Mouse (Mus musculus) kidney, postnatal 4 days (tissue): Measurements from ENCODE around the gene Siva1.

ENCODE experiments used
- DNase-seq, 2 experiments: peaks; one replicate each; pipeline ENCODE4 v3.0.0; 2021; ENCODE audit warnings: mixed read lengths in 2 of 2

Gene Siva1

DNA sequence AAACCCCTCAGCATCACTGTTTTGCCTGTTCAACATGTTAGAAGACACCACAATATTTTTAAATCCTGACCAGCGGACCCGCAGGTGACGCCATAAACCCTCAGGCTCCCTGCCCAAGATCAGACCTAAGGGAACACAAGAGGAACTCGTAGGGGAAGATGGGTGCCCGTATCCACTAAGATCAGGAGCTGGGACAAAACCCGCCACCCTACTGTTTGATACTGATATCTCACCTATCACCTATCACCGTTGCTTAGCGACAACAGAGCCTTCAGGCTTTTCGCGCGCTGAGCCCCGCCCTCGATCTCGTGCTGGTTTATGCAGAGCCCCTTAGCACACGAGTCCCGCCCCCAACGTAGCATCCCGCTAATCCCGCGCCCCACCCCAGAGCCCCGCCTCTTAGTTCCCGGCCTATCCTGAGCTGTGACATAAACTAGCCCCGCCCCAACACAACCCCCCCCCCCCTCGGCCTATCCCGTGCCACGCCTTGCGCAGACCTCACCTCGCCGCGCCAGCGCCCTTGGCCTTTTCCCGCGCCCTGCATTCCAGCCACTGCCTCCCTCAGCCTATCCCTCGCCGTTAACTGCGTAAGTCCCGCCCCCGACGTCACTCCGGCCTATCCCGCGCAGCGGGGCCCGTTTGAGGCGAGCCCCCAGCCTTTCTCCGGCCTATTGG lies at the start of gene Siva1:
Gene Siva1 (plus strand): TSS at position 500 of the 675 bp plus-strand sequence.
- DNase-seq = peak; percentile 99 to 100

DNA sequence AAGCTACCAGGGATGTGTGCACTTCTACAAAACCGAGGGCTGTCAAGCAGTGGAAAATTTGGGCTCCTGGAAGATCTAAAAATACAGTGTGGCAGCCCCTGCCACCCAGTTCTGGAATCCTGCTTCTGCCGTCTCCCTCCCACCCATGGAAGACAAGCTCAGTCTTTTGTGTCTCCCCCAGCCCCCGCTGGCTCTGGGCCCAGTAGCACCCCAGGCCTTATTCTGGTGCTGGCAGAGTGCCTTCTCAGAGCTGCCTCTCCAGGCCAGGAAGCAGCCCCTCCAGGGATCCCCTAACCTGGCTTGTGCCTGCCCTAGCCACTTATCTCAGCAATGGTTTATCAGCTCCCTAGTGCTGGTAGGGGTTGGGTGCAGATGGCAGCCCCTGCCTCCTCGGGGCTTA lies 49.5 kb upstream of the Siva1 start:
- peak in 1 of 2 experiments; percentile 43 for DNase-seq

DNA sequence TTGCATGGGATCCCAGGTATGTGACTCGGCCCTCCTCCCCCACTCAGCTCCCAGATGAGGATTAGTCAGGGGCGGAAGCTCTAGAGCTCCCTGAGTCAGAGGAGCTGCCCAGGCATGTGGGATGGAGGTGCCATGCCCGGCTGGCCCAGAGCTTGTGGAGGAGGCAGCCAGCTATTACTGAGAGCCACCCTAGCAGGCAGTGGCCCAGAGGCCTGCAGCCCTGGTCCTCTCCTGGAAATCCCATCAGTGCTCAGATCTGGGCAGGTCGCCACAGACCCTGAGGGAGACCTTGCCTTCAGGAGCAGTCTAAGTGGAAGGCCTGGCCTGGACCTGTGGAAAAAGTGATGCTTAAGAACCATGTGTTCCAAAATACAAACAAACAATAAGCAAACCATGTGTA lies 48.9 kb upstream of the Siva1 start:
- DNase-seq = peak in 1 of 2 experiments; percentile 63

DNA sequence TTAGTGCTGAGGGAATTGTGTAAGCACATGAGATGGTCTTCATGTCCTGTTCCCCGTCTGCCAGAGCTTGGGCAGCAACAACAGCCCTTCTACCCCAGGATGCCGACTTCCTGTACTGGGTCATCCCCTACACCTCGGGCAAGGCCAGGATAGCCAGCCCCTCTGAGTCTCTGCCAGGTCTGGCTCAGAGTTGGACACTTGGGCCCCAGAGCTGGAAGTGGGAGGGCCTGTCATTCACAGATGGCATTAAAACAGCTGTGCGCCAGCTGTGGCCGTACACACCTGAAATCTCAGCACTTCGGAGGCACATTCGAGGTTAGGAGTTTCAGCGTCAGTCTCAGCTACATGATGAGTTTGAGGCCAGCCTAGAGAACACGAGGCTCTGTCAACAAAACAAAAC lies 48.0 kb upstream of the Siva1 start:
- no peak for DNase-seq

DNA sequence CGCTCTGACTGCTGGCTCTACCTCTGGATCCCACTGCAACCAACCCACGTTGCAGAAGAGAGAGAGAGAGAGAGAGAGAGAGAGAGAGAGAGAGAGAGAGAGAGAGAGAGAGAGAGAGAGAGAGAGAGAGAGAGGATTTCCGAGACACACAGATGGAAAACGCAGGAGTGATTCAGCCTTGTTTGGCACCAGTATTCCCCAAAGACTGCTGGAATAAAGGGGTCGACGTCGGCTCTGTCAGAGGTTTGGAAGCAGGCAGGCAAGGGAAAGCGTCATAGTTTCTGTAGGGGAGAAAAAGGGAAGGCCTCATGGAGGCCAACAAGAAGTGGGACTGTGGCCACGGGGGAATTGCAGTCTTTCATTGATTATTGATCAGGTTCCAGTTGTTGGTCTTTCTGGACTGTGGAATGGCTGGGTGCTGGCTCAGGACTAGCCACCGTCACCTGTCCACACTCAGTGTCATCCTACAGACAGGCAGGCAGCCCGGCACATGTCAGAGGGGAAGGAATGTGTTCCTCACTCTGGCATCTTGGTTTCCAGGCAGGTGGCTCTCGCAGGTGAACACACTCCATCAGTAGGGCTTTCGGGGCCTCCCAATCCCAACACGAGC lies 47.5 kb upstream of the Siva1 start:
- no peak for DNase-seq

DNA sequence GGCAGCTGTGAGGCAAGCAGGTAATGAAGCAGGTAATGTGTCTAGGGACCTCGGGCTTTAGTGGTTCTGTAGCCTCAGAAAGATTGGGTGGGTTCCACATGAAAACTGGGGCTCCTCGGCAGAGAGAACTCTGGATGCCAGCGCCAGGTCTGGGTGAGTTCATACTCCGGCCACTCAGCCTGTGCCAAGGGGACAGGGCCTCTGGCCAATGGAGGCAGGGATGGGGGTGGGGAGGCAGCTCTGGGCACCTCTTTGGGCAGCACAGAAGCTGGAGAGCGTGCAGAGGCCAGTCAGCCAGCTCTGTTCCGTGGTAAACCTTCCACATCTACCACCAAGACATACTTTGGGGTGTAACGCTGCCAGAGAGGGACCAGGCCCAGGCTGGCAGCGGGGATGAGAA lies 46.9 kb upstream of the Siva1 start:
- no peak for DNase-seq

DNA sequence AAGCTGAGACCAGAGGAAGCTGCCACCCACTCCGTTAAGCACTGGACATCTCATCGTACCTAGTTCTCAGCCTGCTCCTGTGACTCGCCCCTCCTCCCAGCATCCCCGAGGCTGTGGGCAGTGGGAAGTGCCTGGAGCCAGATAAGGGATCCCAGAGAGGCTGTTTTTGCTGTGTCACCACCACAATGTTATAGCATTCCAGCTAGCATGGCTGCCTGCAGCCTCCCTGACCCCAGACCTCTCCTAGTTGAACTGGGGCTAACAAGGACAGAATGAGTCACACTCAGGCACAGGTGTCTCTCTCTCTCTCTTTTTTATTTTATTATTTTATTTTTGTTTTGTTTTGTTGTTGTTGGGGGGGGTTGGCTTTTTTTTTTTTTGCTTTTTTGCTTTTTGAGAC lies 45.3 kb upstream of the Siva1 start:
- no peak for DNase-seq

DNA sequence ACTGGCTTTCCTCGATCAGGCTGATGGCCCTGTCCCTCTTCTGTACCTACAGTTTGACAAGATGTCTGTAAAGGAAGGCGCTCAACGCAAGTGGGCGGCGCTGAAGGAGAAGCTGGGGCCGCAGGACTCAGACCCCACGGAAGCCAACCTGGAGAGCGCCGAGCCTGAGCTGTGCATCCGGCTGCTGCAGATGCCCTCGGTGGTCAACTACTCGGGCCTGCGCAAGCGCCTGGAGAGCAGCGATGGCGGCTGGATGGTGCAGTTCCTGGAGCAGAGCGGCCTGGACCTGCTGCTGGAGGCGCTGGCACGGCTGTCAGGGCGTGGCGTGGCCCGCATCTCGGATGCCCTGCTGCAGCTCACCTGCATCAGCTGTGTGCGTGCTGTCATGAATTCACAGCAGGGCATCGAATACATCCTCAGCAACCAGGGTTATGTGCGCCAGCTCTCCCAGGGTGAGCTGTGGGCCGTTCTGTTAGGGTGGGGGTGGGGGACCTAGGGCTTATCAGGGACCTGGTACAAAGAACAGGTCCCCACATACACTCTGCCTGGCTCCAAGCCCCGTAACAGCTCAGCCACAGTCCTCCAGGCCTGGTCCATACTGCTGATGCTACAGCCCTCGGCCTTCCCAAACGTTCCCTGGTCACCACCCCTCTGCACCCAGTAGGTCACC lies 44.4 kb upstream of the Siva1 start:
- no peak for DNase-seq

DNA sequence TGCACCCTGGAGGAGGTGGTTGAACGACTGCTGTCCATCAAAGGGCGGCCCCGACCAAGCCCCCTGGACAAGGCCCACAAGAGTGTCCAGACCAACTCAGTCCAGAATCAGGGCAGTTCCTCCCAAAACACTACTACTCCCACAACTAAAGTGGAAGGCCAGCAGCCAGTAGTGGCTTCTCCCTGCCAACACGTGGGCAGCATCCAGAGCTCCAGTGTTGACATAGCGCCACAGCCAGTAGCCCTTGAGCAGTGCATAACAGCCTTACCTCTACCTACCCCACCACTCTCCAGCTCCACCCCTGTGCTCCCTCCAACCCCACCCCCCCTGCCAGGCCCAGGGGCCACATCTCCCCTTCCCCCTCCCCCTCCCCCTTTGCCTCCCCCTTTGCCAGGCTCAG lies 40.5 kb upstream of the Siva1 start:
- peak in 1 of 2 experiments; percentile 33 for DNase-seq

DNA sequence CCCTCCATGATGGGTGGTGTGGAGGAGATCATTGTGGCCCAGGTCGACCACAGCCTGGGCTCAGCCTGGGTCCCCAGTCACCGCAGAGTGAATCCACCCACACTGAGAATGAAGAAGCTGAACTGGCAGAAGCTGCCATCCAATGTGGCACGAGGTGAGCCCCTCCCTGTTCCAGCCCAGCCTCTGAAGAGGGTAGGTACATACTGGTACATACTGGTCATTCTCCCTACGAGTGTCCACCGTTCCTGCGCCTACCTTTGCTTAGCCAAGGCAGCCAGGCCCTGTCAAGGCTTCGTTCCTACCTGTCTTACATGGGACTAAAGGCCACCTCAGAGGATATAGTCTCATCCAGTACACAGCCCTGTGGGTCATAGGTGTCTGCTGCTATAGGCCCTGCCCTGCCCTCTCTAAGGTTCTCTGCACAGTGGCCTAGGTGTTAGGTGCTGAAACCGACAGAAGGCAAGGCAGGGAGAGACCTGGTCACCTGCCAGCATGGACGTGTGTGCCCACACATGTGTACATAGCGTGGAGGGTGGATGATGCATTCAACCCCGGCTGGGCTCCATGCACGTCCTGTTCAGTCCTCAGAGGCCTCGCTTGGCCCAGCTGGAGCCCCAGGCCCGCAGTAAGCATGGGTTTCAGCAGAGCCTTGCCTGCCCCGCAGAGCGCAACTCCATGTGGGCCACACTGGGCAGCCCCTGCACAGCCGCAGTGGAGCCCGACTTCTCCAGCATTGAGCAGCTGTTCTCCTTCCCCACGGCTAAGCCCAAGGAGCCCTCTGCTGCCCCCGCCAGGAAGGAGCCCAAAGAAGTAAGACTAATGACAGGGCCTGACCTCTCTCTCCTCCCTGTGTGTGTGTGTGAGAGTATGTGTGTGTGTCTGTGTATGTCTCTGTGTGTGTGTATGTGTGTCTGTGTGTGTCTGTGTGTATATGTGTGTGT lies 39.5 kb upstream of the Siva1 start:
- DNase-seq = peak; percentile 87 to 90

DNA sequence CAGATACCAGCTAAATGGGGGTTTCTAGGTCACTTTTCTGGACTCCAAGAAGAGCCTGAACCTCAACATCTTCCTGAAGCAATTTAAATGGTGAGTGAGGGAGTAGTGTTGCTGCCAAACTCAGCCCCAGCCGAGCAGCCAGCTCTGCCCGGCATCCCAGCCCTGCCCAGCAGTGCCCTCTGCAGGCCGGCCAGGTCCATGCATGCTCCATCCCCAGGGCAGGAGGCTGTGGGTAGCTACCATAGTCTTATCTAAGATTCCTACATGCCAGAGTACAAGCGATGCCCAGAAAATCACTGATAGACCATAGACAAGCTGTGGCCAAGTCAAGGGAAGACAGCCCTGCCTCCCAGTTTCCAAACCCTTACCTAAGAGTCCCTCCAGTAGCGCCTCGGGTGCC lies 38.7 kb upstream of the Siva1 start:
- DNase-seq = peak; percentile 87 to 90

DNA sequence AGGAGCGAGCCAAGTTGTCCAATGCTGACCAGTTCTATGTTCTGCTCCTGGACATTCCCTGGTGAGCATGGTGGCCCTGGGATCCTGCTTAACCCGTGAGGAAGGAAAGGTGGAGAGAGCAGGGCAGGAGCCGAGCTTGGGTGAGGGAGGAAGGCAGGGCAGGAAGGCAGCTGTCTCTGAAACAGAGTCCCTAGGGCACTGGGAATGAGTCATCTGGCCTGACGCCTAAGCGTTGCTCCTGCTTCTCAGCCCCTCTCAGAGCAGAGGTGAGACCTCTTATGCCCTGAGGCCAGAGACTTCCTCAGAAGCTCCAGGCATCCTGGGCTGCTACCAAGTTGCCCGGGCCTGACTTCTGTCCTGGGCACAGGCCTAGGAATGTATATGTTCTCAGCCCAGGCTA lies 37.5 kb upstream of the Siva1 start:
- no peak for DNase-seq

DNA sequence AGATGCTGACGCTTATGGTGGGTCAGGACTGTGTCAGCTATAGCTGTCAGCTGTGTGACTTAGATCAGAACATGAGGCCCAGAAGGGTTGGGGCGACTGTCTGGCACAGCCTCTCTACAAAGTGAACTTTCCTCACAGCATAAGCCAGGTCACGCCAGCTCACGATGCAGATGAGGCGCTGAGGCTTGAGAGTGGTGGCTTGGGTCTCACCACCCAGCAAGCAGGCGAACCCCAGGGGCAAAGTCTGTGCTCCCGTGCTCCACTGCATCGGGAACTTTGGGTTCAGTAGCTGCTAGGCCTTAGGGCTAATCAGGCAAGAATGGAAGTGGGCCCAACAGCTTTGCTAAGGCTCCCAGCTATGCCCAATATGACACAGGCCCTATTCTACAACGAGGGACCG lies 35.4 kb upstream of the Siva1 start:
- peak in 1 of 2 experiments; percentile 44 for DNase-seq

DNA sequence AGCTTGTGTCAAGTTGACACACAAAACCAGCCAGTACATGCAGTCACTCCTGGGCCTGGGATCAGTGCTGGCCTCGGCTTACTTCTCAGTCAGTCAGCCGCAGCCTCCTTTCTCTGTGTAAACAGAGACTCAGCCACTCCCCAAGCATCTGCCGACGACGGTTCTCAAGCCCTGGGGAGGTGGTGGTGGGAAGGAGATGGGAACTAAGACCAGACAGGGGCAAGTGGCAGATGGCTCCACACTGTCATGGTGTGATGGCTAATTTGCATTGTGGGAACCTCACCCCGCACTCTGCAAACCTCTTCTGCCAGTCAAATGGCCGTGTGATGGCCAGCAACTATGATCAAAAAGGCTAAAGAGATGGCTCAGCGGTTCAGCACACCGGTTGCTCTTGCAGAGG lies 27.8 kb upstream of the Siva1 start:
- DNase-seq = no peak

DNA sequence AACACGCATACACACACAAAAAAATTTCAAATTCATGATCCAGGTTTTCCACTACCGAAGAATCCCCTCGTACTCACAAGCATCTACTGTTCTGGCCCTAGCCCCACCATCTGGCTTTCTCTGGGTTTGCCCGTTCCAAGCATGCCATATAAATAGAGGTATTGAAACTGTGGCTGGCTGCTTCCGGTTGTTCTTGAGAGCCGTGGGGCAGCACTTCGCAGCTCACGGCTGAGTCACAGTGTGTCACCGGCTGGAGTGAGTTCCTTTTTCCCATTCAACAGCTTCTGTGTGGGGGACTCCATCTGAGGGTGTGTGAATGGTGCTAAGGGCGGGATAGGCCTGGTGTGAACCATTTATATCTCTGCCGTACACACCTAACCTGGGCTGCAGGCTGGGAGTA lies 27.3 kb upstream of the Siva1 start:
- DNase-seq = no peak

DNA sequence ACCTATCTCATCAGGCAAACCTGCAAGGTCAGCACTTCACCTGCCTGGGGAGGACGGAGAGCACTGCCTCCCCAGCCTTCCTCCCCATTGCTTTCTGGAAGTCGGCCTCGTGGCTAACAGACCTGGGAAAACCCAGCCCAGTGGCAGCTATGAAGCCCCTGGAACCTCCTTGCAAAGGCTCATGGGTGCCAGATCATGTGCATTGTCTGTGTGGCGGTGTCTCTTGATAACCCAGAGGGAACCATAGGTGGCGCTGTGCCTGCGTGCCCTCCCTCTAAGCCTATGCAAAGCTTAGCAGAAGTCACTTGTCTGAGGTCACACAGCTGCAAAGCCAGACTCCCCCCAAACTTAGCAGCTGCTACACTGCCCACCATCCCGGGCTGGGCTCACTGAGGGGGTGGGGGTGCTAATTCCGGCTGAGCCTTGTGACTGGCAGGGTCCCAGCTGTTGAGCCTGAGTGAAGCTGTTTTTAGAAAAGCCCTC lies 26.5 kb upstream of the Siva1 start:
- peak; percentile 82 to 87 for DNase-seq

DNA sequence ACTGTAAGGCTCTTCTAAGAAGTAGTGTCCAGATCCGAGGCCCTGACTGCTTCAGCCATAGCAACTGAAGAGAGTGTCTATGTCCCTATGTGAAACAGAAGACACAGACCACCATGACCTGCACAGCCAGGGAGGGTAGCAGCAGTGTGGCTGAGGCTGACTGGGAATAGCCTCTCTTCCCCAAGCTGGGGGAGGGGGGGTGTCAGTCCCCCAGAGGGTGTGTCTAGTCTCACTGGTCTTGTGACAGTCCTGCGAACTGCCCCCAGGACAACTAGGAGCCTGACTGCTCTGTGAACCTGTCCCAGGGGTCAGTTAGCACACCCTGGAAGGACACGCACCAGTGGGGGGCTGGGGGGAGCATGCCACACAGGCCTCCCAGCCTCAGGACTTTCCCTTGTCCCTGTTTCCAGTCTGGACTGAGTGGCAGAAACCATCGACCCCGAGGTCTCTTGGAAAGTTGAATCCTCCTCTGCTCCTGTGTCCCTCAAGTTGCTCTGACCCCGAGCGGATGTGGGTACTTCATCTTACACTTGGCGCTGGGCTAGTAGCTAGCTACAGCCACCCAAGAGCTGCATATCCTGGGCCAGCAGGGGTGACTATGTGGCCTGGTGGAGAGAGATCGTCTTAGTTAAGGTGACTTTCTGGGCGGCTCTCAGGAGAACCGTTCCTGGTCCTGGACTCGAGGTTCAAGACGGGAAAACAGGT lies 25.3 kb upstream of the Siva1 start:
- peak; percentile 39 to 57 for DNase-seq

DNA sequence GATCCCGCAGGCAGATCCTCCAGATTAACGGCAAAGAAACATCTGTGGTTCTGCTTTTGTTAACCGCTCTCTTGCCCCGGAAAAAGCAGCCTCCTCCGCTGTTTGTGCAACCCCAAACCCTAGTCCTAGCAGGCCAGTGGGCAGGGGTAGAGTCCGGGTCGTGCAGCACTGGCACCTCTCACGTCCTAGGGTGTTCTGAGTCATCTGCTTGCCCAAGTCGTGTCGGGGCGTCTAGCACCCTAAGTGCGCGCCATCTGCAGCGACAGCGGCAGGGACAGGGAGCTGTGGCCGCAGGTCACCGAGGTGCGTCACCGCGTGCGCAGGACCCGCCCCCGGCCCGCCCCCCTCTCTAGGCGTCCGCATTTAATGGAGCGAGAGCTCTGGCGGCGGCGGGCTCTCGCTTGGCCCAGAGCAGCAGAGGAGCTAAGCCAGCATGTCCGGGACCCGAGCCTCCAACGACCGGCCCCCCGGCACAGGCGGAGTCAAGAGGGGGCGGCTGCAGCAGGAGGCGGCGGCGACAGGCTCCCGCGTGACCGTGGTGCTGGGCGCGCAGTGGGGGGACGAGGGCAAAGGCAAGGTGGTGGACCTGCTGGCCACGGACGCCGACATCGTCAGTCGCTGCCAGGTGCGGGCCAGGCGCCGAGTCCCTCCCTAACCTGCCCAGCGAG lies 24.7 kb upstream of the Siva1 start, which contains the start of gene Adssl1:
Gene Adssl1 (plus strand): TSS at position 360 of the 668 bp plus-strand sequence.
- peak; percentile 74 to 82 for DNase-seq

DNA sequence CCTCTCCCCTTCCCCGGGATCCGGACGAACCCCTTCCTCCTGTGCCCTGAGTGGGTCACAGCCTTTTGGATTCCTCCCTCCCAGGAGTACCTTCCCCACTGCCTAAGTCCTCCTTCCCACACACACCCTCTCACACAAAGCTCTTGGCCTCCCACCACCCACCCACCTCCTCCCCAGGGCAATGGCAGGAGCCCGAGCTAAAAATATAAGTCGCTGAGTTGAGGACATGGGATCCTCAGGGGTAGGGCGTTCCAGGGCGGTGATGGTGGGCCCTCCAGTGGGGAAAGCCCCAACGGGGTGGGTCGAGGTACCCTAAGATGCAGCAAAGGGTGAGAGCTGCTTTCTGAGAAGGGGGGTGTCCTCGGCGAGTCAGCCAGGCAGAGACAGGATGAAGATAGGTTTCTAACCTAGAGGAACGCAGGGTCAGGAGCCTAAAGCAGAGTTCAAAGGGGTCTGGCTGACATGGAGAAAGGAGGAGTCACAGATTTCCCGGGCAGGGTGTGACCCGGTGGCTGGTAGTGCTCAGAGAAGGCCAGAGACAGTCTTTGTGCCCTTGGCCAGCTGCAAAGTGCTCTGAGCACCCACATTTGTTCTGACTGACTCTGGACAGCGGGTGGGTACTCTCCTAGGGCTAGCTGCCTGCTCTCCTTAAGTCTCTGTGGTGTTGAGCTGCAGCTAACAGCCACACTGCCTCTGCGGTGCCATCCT lies 24.0 kb upstream of the Siva1 start:
- DNase-seq = no peak

DNA sequence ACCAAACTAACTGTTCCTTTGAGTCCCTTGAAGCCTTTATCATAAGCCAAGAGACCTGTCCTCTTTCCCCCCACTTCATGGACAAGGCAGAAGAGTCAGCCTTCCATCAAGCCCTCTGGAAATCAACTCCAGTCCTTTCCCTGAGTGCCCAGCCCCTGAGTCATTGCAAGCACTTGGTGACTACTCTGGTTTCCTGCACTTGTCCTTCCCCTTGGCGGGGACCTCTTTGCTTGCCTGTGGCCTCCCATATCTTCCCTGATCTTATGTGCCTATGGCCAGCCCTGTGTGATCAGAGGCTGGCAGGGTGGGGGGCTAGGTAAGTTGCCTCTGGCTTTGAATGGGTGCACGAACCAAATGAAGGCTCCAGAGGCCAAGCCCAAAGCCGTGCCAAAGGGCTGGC lies 22.6 kb upstream of the Siva1 start:
- no peak for DNase-seq

DNA sequence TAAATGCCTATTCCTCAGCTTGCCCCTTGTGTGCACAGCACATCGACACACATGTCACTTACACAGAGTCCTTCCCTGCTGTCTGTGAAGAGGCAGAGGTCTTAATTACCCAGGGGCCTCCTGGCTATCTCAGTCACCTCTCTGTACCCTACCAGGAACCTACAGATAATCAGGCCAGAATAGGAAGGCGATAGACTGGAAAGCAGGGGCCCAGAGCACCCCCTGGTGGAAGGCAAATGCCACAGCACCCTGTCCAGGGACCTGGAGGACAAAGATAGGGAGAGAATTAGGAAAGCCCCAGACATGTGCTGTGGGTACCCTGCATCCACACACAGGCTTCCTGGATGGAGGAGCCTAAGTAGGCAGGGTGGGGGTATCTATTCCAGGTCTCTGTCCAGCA lies 20.7 kb upstream of the Siva1 start:
- peak; percentile 76 to 79 for DNase-seq
